ENCODE assay signal across 8 mouse cellular contexts in the genomic region with DNA sequence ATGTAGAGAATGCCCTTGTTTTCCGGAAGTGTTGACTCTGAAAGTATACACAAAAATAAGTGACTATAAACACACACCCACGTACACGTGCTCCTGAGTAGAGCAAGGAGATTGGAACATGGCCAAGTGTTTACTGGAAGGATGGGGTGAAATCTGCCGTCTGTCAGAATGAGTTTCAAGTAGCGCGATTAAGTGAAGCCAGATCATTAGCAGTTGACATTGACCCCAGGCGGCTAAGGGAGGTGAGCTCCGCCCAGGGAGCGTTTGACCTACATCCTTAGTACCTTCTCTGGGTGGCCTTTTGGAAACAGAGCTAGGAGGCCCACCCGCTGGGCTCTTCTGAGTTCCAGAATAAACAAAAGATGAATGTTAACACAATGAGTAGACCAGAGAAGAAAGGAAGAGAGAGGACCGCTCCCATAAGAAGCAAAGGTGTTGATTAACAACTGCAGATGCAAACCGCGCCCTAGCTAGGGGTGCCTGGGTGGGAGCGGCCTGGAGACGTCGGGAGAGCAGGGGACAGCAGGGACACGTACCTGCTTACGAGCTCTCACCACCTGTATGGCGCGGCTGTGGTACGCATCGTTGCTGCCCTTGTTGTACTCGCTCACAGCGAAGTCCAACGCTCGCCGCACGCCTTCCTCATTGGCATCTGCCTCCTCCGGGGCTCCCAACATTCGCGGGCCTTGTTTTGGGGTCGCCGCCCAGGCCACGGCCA. TPM values are rescaled to one million over a fixed set of nuclear protein-coding genes. Genes with fewer than 3 reads are reported as not detected.
A peak's percentile ranks its signal among the peaks of the same experiment; 100 is the strongest.
DNase-seq lines count a peak whose midpoint lies in the region; ATAC-seq and TF ChIP-seq lines count a peak whose summit lies in the region.

No protein-coding gene starts in this region.

- H3K27me3 ChIP-seq in spleen, adult 2 months (ENCODE audit: control insufficient read depth, insufficient read depth, low read length) = no peaks in the 10 kb centered on the region
- H3K27me3 ChIP-seq in cerebellum, adult 2 months (ENCODE audit: control insufficient read depth, insufficient read depth, low read length) = no peaks in the 10 kb centered on the region
- H3K27me3 ChIP-seq in forebrain, postnatal 0 days (ENCODE audit: insufficient read depth, low read length) = no peaks in the 10 kb centered on the region
- no peaks in the 10 kb centered on the region for H3K27me3 ChIP-seq in kidney, adult 2 months (replicated peaks; ENCODE audit: control insufficient read depth, insufficient read depth, low read length)
- H3K27me3 ChIP-seq in stomach, embryonic 14.5 days (ENCODE audit: control insufficient read depth, insufficient read depth, low read length) = no peaks in the 10 kb centered on the region

- H3K27ac ChIP-seq in spleen, adult 2 months (ENCODE audit: insufficient read depth, low read length) = peak overlapping the region; percentile 69
- H3K27ac ChIP-seq in cerebellum, adult 2 months (ENCODE audit: insufficient read depth, low read length) = peak overlapping the region; percentile 71
- H3K27ac ChIP-seq in forebrain, postnatal 0 days (ENCODE audit: low read depth, low read length) = peak overlapping the region; percentile 89
- H3K27ac ChIP-seq in kidney, adult 2 months (ENCODE audit: insufficient read depth, low read depth, low read length) = peak overlapping the region; percentile 72
- peak overlapping the region; percentile 92 for H3K27ac ChIP-seq in stomach, embryonic 14.5 days (ENCODE audit: low read length)

- peak overlapping the region; percentile 65 for H3K4me2 ChIP-seq in forebrain, postnatal 0 days (ENCODE audit: low read depth)
- H3K4me2 ChIP-seq in stomach, embryonic 14.5 days (replicated peaks; ENCODE audit: low read depth, low read length) = peak overlapping the region; percentile 77

- H3K4me1 ChIP-seq in spleen, adult 2 months (ENCODE audit: control insufficient read depth, insufficient read depth, insufficient read length) = peaks cover 19% of the 10 kb centered on the region; the same call in 1 of the 2 replicates
- H3K4me1 ChIP-seq in cerebellum, adult 2 months (ENCODE audit: control insufficient read depth, insufficient read depth, low read length) = no peaks in the 10 kb centered on the region
- H3K4me1 ChIP-seq in forebrain, postnatal 0 days (ENCODE audit: insufficient read depth) = peaks cover 26% of the 10 kb centered on the region
- H3K4me1 ChIP-seq in kidney, adult 2 months (ENCODE audit: control insufficient read depth, insufficient read depth, low read length) = peaks cover 16% of the 10 kb centered on the region
- H3K4me1 ChIP-seq in stomach, embryonic 14.5 days (ENCODE audit: control insufficient read depth, insufficient read depth, low read length) = peaks cover 30% of the 10 kb centered on the region

- peak; percentile 64 for ATAC-seq in forebrain, postnatal 0 days
- peak; percentile 57 for ATAC-seq in stomach, embryonic 14.5 days (ENCODE audit: insufficient number of reproducible peaks, insufficient read depth, low FRiP score, low read depth)

- no peak for TF ChIP-seq CTCF in spleen, adult 2 months (IDR thresholded peaks at IDR 0.05; ENCODE audit: extremely low read depth, insufficient read depth, insufficient read length, insufficient replicate concordance)
- TF ChIP-seq CTCF in cerebellum, adult 2 months (IDR thresholded peaks at IDR 0.05; ENCODE audit: borderline replicate concordance, insufficient read depth, low read depth, low read length) = no peak
- TF ChIP-seq CTCF in forebrain, postnatal 0 days (IDR thresholded peaks at IDR 0.05; ENCODE audit: low read depth) = no peak
- TF ChIP-seq CTCF in kidney, adult 2 months (conservative IDR thresholded peaks at IDR 0.05; ENCODE audit: insufficient read depth, insufficient read length, low read depth, low read length) = no peak

- WGBS in spleen, adult 2 months = under 1% methylated on average over 34 of the region's 34 CpGs
- WGBS in cerebellum, adult 2 months = under 1% methylated on average over 34 of the region's 34 CpGs
- under 1% methylated on average over 34 of the region's 34 CpGs for WGBS in forebrain, postnatal 0 days
- under 1% methylated on average over 34 of the region's 34 CpGs for WGBS in kidney, adult 2 months
- under 1% methylated on average over 34 of the region's 34 CpGs for WGBS in stomach, embryonic 14.5 days

- DNase-seq in spleen, adult 2 months (ENCODE audit: low read depth in 1 of 2, low spot score in 2 of 2) = no peak
- DNase-seq in spleen, postnatal 10 days (ENCODE audit: low spot score in 2 of 2) = no peak
- DNase-seq in cerebellum, adult 2 months = peak; percentile 33 to 54
- peak; percentile 62 for DNase-seq in forebrain, postnatal 0 days
- DNase-seq in kidney, adult 2 months = peak; percentile 59
- peak; percentile 34 for DNase-seq in lung, postnatal 14 days
- no peak for DNase-seq in gastrocnemius, adult 18-20 months (ENCODE audit: low spot score)

- peak overlapping the region; percentile 71 for H3K4me3 ChIP-seq in spleen, adult 2 months (ENCODE audit: extremely low read depth, insufficient read depth, insufficient read length)
- peak overlapping the region; percentile 92 for H3K4me3 ChIP-seq in cerebellum, adult 2 months (replicated peaks; ENCODE audit: insufficient read depth, low read depth, low read length)
- peak overlapping the region; percentile 93 for H3K4me3 ChIP-seq in forebrain, postnatal 0 days (ENCODE audit: low read depth, low read length)
- H3K4me3 ChIP-seq in kidney, adult 2 months (ENCODE audit: insufficient read depth, low read depth, low read length) = peak overlapping the region; percentile 85
- H3K4me3 ChIP-seq in stomach, embryonic 14.5 days (ENCODE audit: low read depth, low read length) = peak overlapping the region; percentile 88

- H3K9me3 ChIP-seq in forebrain, postnatal 0 days (ENCODE audit: low read length) = no peaks in the 10 kb centered on the region
- H3K9me3 ChIP-seq in stomach, embryonic 14.5 days (ENCODE audit: control insufficient read depth, low read depth, low read length) = no peaks in the 10 kb centered on the region

- TF ChIP-seq POLR2A in spleen, adult 2 months (IDR thresholded peaks at IDR 0.05; ENCODE audit: low read depth, low read length) = no peak
- no peak for TF ChIP-seq POLR2A in cerebellum, adult 2 months (IDR thresholded peaks at IDR 0.05; ENCODE audit: borderline replicate concordance, insufficient read depth, low read length)
- TF ChIP-seq POLR2A in kidney, adult 2 months (IDR thresholded peaks at IDR 0.05; ENCODE audit: low read depth, low read length) = no peak

- H3K9ac ChIP-seq in forebrain, postnatal 0 days = peak overlapping the region; percentile 95
- peak overlapping the region; percentile 66 for H3K9ac ChIP-seq in stomach, embryonic 14.5 days (replicated peaks; ENCODE audit: low read depth, low read length)

- H3K36me3 ChIP-seq in spleen, adult 2 months (ENCODE audit: control insufficient read depth, insufficient read depth, low read length) = peaks cover 5% of the 10 kb centered on the region
- H3K36me3 ChIP-seq in forebrain, postnatal 0 days (ENCODE audit: insufficient read depth) = peaks cover 17% of the 10 kb centered on the region
- no peaks in the 10 kb centered on the region; the same call in 1 of the 2 replicates for H3K36me3 ChIP-seq in kidney, adult 2 months (ENCODE audit: control insufficient read depth, insufficient read depth, low read length)
- peaks cover 15% of the 10 kb centered on the region for H3K36me3 ChIP-seq in stomach, embryonic 14.5 days (ENCODE audit: control insufficient read depth, insufficient read depth, low read length)

RNA-seq across cellular contexts. Expression of a gene that starts 0.7 kb away (rescaled TPM):
- 742 and 822 TPM in 2 replicates for polyA plus RNA-seq in spleen, adult 2 months (2012; rRNA removed)
- polyA plus RNA-seq in cerebellum, adult 2 months (2012; rRNA removed) = 1,975 and 2,220 TPM in 2 replicates
- total RNA-seq in forebrain, postnatal 0 days (2014; rRNA removed) = 495 and 652 TPM in 2 replicates
- 1,133 and 1,187 TPM in 2 replicates for polyA plus RNA-seq in forebrain, postnatal 0 days (2015; fragmentation: Nextera tagmentation; extraction: Ambion mirVana)
- 968 and 1,101 TPM in 2 replicates for polyA plus RNA-seq in kidney, adult 2 months (2012; rRNA removed)
- polyA plus RNA-seq in stomach, embryonic 14.5 days (2014; fragmentation: Nextera tagmentation; extraction: Ambion mirVana) = 533 and 548 TPM in 2 replicates
- total RNA-seq in gastrocnemius, adult 18-20 months (2021) = 100 to 1,000 TPM; 596 to 649 TPM

RNA-seq across cellular contexts. Expression of a gene that starts 9.9 kb away (rescaled TPM):
- polyA plus RNA-seq in spleen, adult 2 months (2012; rRNA removed) = not detected in 2 replicates
- polyA plus RNA-seq in cerebellum, adult 2 months (2012; rRNA removed) = not detected in 2 replicates
- 0.67 TPM in 1 of 2 replicates, not detected in the other for total RNA-seq in forebrain, postnatal 0 days (2014; rRNA removed)
- polyA plus RNA-seq in forebrain, postnatal 0 days (2015; fragmentation: Nextera tagmentation; extraction: Ambion mirVana) = not detected in 2 replicates
- not detected in 2 replicates for polyA plus RNA-seq in kidney, adult 2 months (2012; rRNA removed)
- polyA plus RNA-seq in stomach, embryonic 14.5 days (2014; fragmentation: Nextera tagmentation; extraction: Ambion mirVana) = not detected in 2 replicates
- total RNA-seq in gastrocnemius, adult 18-20 months (2021) = 1 to 10 TPM in 1 of 2 experiments, under 1 TPM in 1; 0.88 to 1.5 TPM

RNA-seq across cellular contexts. Expression of a gene that starts 39.8 kb away (rescaled TPM):
- not detected in 2 replicates for polyA plus RNA-seq in spleen, adult 2 months (2012; rRNA removed)
- polyA plus RNA-seq in cerebellum, adult 2 months (2012; rRNA removed) = not detected in 2 replicates
- not detected in 2 replicates for total RNA-seq in forebrain, postnatal 0 days (2014; rRNA removed)
- polyA plus RNA-seq in forebrain, postnatal 0 days (2015; fragmentation: Nextera tagmentation; extraction: Ambion mirVana) = not detected in 2 replicates
- not detected in 2 replicates for polyA plus RNA-seq in kidney, adult 2 months (2012; rRNA removed)
- not detected in 2 replicates for polyA plus RNA-seq in stomach, embryonic 14.5 days (2014; fragmentation: Nextera tagmentation; extraction: Ambion mirVana)
- total RNA-seq in gastrocnemius, adult 18-20 months (2021) = not detected

RNA-seq across cellular contexts. Expression of a gene that starts 54.9 kb away (rescaled TPM):
- polyA plus RNA-seq in spleen, adult 2 months (2012; rRNA removed) = not detected in 2 replicates
- not detected in 2 replicates for polyA plus RNA-seq in cerebellum, adult 2 months (2012; rRNA removed)
- total RNA-seq in forebrain, postnatal 0 days (2014; rRNA removed) = not detected in 2 replicates
- polyA plus RNA-seq in forebrain, postnatal 0 days (2015; fragmentation: Nextera tagmentation; extraction: Ambion mirVana) = not detected in 2 replicates
- polyA plus RNA-seq in kidney, adult 2 months (2012; rRNA removed) = not detected in 2 replicates
- not detected in 2 replicates for polyA plus RNA-seq in stomach, embryonic 14.5 days (2014; fragmentation: Nextera tagmentation; extraction: Ambion mirVana)
- total RNA-seq in gastrocnemius, adult 18-20 months (2021) = not detected

Comparison
In these comparisons a context has a peak if more than half of its experiments do, and no peak if none do; other contexts are left out.
1. DNase-seq: peak in cerebellum, adult 2 months (2 of 2), forebrain, postnatal 0 days (single experiment), kidney, adult 2 months (single experiment) and lung, postnatal 14 days (single experiment); none in spleen, adult 2 months (0 of 2), spleen, postnatal 10 days (0 of 2) and gastrocnemius, adult 18-20 months (single experiment).
2. Peak in every context shown above with its lines, with median percentiles within 50 percentile points of each other: H3K27ac ChIP-seq and H3K4me3 ChIP-seq.